In the genomic region with DNA sequence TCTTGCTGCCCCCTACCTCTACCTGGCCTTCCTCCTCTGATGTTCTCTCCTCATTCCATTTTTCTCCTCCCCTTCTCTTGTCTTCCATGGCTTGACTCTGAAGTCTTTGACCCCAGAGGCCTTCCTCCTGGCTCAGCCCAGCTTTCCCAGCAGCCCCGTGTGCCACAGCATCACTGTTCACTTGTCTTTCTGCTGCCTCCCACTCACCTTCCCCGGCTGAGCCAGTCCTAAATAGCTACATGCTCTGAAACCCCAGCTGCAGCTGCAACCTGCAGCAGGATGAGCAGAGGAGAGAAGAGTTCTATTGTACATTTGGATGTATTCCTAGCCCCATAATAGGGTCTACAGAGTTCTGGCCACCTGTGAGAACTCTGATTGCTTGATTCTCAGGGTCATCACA, we compare ENCODE assay signal across 22 mouse cellular contexts. TPM values are rescaled to one million over a fixed set of nuclear protein-coding genes. Genes with fewer than 3 reads are reported as not detected.
A peak's percentile ranks its signal among the peaks of the same experiment; 100 is the strongest.
DNase-seq lines count a peak whose midpoint lies in the region.
"Had no signal": no experiment of that assay in that cellular context is flagged by ENCODE, and none has a peak within 500 bp of the region (broad histone marks: within the 10 kb centered on the region; RNA-seq: fewer than 3 reads in every experiment).

No protein-coding gene starts in this region.

- peak; percentile 55 for DNase-seq in left cerebral cortex, adult 11 months (ENCODE audit: low spot score)
- DNase-seq in left cerebral cortex, postnatal 4 days: no peak
- DNase-seq in right cerebral cortex, adult 18-20 months: peak; percentile 77
- DNase-seq in right cerebral cortex, postnatal 14 days: no peak
- peak; percentile 53 to 57 for DNase-seq in left cerebral cortex, postnatal 14 days (ENCODE audit: low spot score in 2 of 2)
- peak; percentile 20 to 69 for DNase-seq in right cerebral cortex, postnatal 36 days (ENCODE audit: low spot score in 2 of 2)
- no peak for DNase-seq in neural tube, embryonic 10.5 days (ENCODE audit: extremely low spot score, low spot score)
- DNase-seq in testis, postnatal 14 days (ENCODE audit: low spot score): no peak
- DNase-seq: adrenal gland, postnatal 36 days; cerebellum, adult 8-10 months; cerebellum, postnatal 25 days; forebrain, postnatal 0 days; gastrocnemius, adult 2 months; gastrocnemius, postnatal 36 days; heart, adult 18-20 months; heart, postnatal 4 days; kidney, adult 9 months; kidney, postnatal 10 days; layer of hippocampus, adult 9-11 months; lung, postnatal 4 days; midbrain, embryonic 14.5 days had no signal

- intact Hi-C loops in left cerebral cortex, postnatal 4 days (cut with DNase I): no loop called here
- intact Hi-C loops in left cerebral cortex, postnatal 14 days (cut with DNase I): no loop called here

RNA-seq across cellular contexts. Expression of a gene that starts 28.0 kb away (rescaled TPM):
- total RNA-seq in left cerebral cortex, postnatal 4 days (2021): 10 to 100 TPM; 85.3 to 88.6 TPM
- 10 to 100 TPM; 59.2 to 66.1 TPM for total RNA-seq in left cerebral cortex, postnatal 14 days (2021)
- total RNA-seq: neutrophil, adult 5-6 weeks had no signal

RNA-seq across cellular contexts. Expression of a gene that starts 38.0 kb away (rescaled TPM):
- total RNA-seq in left cerebral cortex, postnatal 4 days (2021): 10 to 100 TPM; 26.4 to 27.5 TPM
- 10 to 100 TPM; 20.4 to 20.6 TPM for total RNA-seq in left cerebral cortex, postnatal 14 days (2021)

Comparison
In these comparisons a context has a peak if more than half of its experiments do, and no peak if none do; other contexts are left out.
1. DNase-seq: peak in left cerebral cortex, adult 11 months (single experiment), right cerebral cortex, adult 18-20 months (single experiment), left cerebral cortex, postnatal 14 days (2 of 2) and right cerebral cortex, postnatal 36 days (2 of 2); none in left cerebral cortex, postnatal 4 days (single experiment), right cerebral cortex, postnatal 14 days (single experiment), neural tube, embryonic 10.5 days (single experiment) and testis, postnatal 14 days (single experiment).